Mouse (Mus musculus) neutrophil, adult 65 days (primary cell): ENCODE data around the gene Olfr786. TPM values are rescaled to one million over a fixed set of nuclear protein-coding genes. Genes with fewer than 3 reads are reported as not detected.

Experiments
- total RNA-seq: library from RNA; stranded (reverse); gene quantifications from 2 replicates; pipeline ENCODE4 v1.2.4, GENCODE M21; 2023

The Olfr786 gene
- total RNA-seq = not detected in 2 replicates

GRCm38 (mm10) chr10:129427006-129427405, at the start of gene Olfr786:
Gene Olfr786, plus strand, starts transcription at chr10:129427306.

GRCm38 (mm10) chr10:129383783-129384182, 43.3 kb upstream of the Olfr786 start, which contains the start of gene Olfr784:
Gene Olfr784, plus strand, starts transcription at chr10:129384083.

GRCm38 (mm10) chr10:129405126-129405525, 22.0 kb upstream of the Olfr786 start, which contains the start of gene Olfr785:
Gene Olfr785, plus strand, starts transcription at chr10:129405426.

GRCm38 (mm10) chr10:129461562-129461961, 34.5 kb downstream of the Olfr786 start, which contains the start of gene Olfr787:
Gene Olfr787, plus strand, starts transcription at chr10:129461862.

GRCm38 (mm10) chr10:129470698-129471097, 43.6 kb downstream of the Olfr786 start, which contains the start of gene Olfr788:
Gene Olfr788, plus strand, starts transcription at chr10:129470998.

GRCm38 (mm10) chr10:129484452-129484851, 57.3 kb downstream of the Olfr786 start, which contains the start of gene Olfr789:
Gene Olfr789, plus strand, starts transcription at chr10:129484752.

Other genes with a start within 250 kb of the Olfr786 start
- not detected in 2 replicates for gene Olfr772, start 249.4 kb upstream of the Olfr786 start, total RNA-seq
- not detected in 2 replicates for gene Olfr773, start 239.9 kb upstream of the Olfr786 start, total RNA-seq
- not detected in 2 replicates for gene Olfr774, start 191.1 kb upstream of the Olfr786 start, total RNA-seq
- not detected in 2 replicates for gene Olfr775, start 178.9 kb upstream of the Olfr786 start, total RNA-seq
- gene Olfr776, start 168.2 kb upstream of the Olfr786 start, total RNA-seq = not detected in 2 replicates
- not detected in 2 replicates for gene Olfr777, start 155.8 kb upstream of the Olfr786 start, total RNA-seq
- gene Olfr780, start 109.2 kb upstream of the Olfr786 start, total RNA-seq = not detected in 2 replicates
- not detected in 2 replicates for gene Olfr781, start 98.5 kb upstream of the Olfr786 start, total RNA-seq
- not detected in 2 replicates for gene Olfr782, start 78.5 kb upstream of the Olfr786 start, total RNA-seq
- gene Olfr784, start 43.2 kb upstream of the Olfr786 start, total RNA-seq = 0.28 TPM in 1 of 2 replicates, not detected in the other
- gene Olfr785, start 21.9 kb upstream of the Olfr786 start, total RNA-seq = not detected in 2 replicates
- not detected in 2 replicates for gene Olfr787, start 34.6 kb downstream of the Olfr786 start, total RNA-seq
- not detected in 2 replicates for gene Olfr788, start 43.7 kb downstream of the Olfr786 start, total RNA-seq
- 0.09 TPM in 1 of 2 replicates, not detected in the other for gene Olfr789, start 57.4 kb downstream of the Olfr786 start, total RNA-seq
- not detected in 2 replicates for gene Olfr790, start 71.2 kb downstream of the Olfr786 start, total RNA-seq
- gene Olfr791, start 94.5 kb downstream of the Olfr786 start, total RNA-seq = not detected in 2 replicates
- not detected in 2 replicates for gene Olfr792, start 111.9 kb downstream of the Olfr786 start, total RNA-seq
- not detected in 2 replicates for gene Olfr794, start 140.3 kb downstream of the Olfr786 start, total RNA-seq
- gene Olfr796, start 185.3 kb downstream of the Olfr786 start, total RNA-seq = not detected in 2 replicates
- gene Olfr798, start 200.6 kb downstream of the Olfr786 start, total RNA-seq = not detected in 2 replicates
- gene Olfr799, start 210.2 kb downstream of the Olfr786 start, total RNA-seq = not detected in 2 replicates
- gene Olfr800, start 230.4 kb downstream of the Olfr786 start, total RNA-seq = not detected in 2 replicates
- gene Olfr801, start 246.6 kb downstream of the Olfr786 start, total RNA-seq = not detected in 2 replicates